Mouse (Mus musculus): Measurements from ENCODE around the gene Prrc2b. TPM values are rescaled to one million over a fixed set of nuclear protein-coding genes. Genes with fewer than 3 reads are reported as not detected.

The Prrc2b gene
- polyA plus RNA-seq, 1 experiment from 2014 or later, result 7.5 TPM

DNA sequence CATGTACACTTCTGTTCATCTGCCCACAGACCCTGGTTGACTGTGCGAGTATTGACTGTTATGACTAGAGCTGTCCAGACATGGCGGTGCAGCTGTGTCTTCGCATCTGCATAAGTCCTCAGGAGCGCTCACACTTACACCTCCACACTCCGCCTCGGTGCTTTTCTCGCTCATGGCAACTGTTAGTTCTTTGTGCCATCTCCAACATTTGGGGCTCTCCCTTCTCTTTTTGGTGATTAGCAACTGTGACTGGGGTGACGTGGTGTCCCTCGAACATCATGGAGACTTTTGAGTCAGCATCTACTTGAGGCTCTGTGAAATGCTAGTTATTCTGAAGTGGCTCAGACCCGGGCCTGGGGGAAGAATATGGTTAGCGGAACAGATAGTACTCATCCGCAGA lies 29.2 kb downstream of the Prrc2b start:
- H3K9me3 ChIP-seq (ENCODE audit: low read length), result no peaks in the 10 kb centered on the region
- H3K9ac ChIP-seq (replicated peaks), result no peak overlapping the region
- TF ChIP-seq EP300 (IDR thresholded peaks at IDR 0.05; ENCODE audit: low read depth) (no peak), CTCF (IDR thresholded peaks at IDR 0.05; ENCODE audit: low read depth) (no peak)
- H3K27ac ChIP-seq (ENCODE audit: low read depth), result no peak overlapping the region
- H3K36me3 ChIP-seq (replicated peaks; ENCODE audit: insufficient read depth, low read length), result peaks cover 13% of the 10 kb centered on the region
- WGBS (ENCODE audit: insufficient replicate concordance), result 92% methylated on average over 12 of the region's 12 CpGs
- ATAC-seq (no peak), DNase-seq (no peak)
- no peaks in the 10 kb centered on the region for H3K27me3 ChIP-seq (ENCODE audit: insufficient read depth, low read length)
- no peak overlapping the region for H3K4me3 ChIP-seq (ENCODE audit: low read depth, low read length)
- H3K4me1 ChIP-seq (ENCODE audit: insufficient read depth), result peaks cover 14% of the 10 kb centered on the region
- no peak overlapping the region for H3K4me2 ChIP-seq (ENCODE audit: low read depth, low read length)

DNA sequence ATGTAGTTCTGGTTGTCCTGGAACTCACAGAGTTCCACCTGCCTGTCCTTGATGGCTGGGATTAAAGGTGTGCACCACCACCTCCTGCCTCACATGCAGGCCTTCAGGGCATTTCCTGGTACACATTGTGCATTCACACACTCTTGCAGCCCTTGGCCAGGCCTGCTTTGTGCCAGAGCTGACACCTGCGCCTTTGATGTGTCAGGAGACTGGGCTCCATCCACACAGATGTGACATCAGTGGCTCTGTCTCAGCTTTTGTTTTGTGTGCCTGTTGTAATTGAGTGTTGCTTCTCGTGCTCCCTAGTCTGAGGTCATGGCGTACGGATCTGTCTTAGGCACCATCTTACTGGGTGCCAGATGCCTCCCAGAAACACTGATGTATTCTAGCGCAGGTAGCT lies 30.5 kb downstream of the Prrc2b start:
- no peaks in the 10 kb centered on the region for H3K9me3 ChIP-seq (ENCODE audit: low read length)
- no peak overlapping the region for H3K4me2 ChIP-seq (ENCODE audit: low read depth, low read length)
- peaks cover 9% of the 10 kb centered on the region for H3K4me1 ChIP-seq (ENCODE audit: insufficient read depth)
- H3K27me3 ChIP-seq (ENCODE audit: insufficient read depth, low read length), result no peaks in the 10 kb centered on the region
- no peak overlapping the region for H3K27ac ChIP-seq (ENCODE audit: low read depth)
- WGBS (ENCODE audit: insufficient replicate concordance), result 86% methylated on average over 5 of the region's 5 CpGs
- TF ChIP-seq EP300 (IDR thresholded peaks at IDR 0.05; ENCODE audit: low read depth) (no peak), CTCF (IDR thresholded peaks at IDR 0.05; ENCODE audit: low read depth) (no peak)
- H3K4me3 ChIP-seq (ENCODE audit: low read depth, low read length), result no peak overlapping the region
- DNase-seq (no peak), ATAC-seq (no peak)
- peaks cover 17% of the 10 kb centered on the region for H3K36me3 ChIP-seq (replicated peaks; ENCODE audit: insufficient read depth, low read length)
- H3K9ac ChIP-seq (replicated peaks), result no peak overlapping the region

DNA sequence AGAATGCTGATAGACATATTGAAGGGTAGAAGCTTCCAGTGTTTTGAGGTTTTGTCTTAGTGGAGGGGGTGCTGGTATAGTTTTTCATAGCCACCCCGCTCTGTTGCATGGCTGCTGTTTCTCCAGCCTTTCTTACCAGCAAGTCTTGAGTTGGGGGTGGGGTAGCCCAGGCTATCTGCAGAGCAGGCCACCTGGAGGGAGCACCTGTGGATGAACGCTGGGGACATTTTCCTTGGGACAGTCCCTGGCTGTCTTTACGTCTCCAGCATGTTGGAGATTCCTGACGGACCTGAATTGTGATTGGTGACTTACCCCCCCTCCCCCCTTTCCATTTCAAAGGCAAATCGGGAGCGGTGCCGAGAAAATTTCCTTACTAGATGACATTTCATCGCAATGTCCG lies 31.2 kb downstream of the Prrc2b start:
- ATAC-seq, result no peak
- TF ChIP-seq CTCF (IDR thresholded peaks at IDR 0.05; ENCODE audit: low read depth), result no peak
- TF ChIP-seq EP300 (IDR thresholded peaks at IDR 0.05; ENCODE audit: low read depth), result no peak
- WGBS (ENCODE audit: insufficient replicate concordance), result 86% methylated on average over 9 of the region's 9 CpGs

DNA sequence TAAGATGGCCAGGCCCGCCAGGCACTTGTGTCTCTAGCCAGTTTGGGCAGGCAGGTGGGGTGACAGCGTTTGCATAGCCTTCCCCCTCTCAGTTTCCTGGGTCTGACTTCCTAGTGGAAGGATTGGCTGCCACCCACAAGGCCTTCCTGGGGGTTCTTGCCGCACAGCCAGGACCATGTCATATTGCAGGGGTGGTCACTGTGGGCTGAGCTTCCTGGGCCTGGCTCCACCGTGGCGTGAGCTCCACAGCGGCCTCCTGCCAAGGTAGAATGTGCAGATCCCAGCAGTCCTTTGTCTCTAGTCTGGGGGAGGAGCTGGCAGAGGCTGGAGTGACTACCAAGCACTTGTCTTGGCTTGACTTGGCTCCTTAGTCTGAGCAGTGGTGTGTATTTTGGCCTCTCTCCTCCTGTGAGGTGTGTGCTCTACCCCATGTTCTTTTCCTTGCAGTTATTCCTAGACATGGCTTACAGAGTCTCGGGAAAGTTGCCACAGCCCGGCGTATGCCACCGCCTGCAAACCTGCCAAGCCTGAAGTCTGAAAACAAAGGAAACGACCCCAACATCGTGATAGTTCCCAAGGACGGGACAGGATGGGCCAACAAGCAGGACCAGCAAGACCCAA lies 31.9 kb downstream of the Prrc2b start:
- 77% methylated on average over 13 of the region's 13 CpGs for WGBS (ENCODE audit: insufficient replicate concordance)
- ATAC-seq (no peak), DNase-seq (no peak)
- Histone ChIP-seq H3K9ac (replicated peaks) (no peak overlapping the region), H3K27ac (ENCODE audit: low read depth) (no peak overlapping the region), H3K9me3 (ENCODE audit: low read length) (no peaks in the 10 kb centered on the region), H3K4me3 (ENCODE audit: low read depth, low read length) (no peak overlapping the region), H3K4me2 (ENCODE audit: low read depth, low read length) (no peak overlapping the region), H3K4me1 (ENCODE audit: insufficient read depth) (peaks cover 3% of the 10 kb centered on the region), H3K27me3 (ENCODE audit: insufficient read depth, low read length) (no peaks in the 10 kb centered on the region), H3K36me3 (replicated peaks; ENCODE audit: insufficient read depth, low read length) (peaks cover 30% of the 10 kb centered on the region)
- TF ChIP-seq EP300 (IDR thresholded peaks at IDR 0.05; ENCODE audit: low read depth) (no peak), CTCF (IDR thresholded peaks at IDR 0.05; ENCODE audit: low read depth) (no peak)

More for the DNA sequence above, 31.2 kb downstream of the Prrc2b start:
- Histone ChIP-seq H3K27ac (ENCODE audit: low read depth) (no peak overlapping the region), H3K9me3 (ENCODE audit: low read length) (no peaks in the 10 kb centered on the region), H3K4me1 (ENCODE audit: insufficient read depth) (peaks cover 3% of the 10 kb centered on the region), H3K4me2 (ENCODE audit: low read depth, low read length) (no peak overlapping the region), H3K36me3 (replicated peaks; ENCODE audit: insufficient read depth, low read length) (peaks cover 23% of the 10 kb centered on the region), H3K9ac (replicated peaks) (no peak overlapping the region), H3K4me3 (ENCODE audit: low read depth, low read length) (no peak overlapping the region), H3K27me3 (ENCODE audit: insufficient read depth, low read length) (no peaks in the 10 kb centered on the region)
- no peak for DNase-seq

DNA sequence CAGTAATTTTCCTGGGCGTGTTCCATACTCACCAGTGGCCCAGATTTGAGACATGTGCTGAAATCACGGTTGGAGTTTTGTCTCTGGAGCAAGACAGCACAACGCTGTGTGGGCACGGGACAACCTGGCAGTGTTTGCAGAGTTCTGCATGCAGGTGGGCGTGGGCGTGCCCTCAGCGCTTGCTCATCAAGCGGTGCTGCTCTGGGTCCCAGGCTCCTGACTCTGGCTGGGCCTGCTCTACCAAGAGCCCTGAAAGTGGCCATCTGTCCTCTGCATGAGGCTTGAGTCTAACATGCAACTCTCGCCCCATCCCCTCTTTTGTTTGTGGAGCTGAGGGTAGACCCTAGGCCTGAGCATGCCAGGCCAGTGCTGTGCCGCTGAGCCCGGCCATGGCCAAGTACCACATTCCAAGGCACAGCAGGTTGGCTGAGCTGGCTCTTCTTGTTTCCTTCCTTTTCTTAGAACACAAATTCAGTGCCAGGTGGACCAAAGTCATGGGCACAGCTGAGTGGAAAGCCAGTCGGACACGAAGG lies 36.2 kb downstream of the Prrc2b start:
- DNase-seq (no peak), ATAC-seq (no peak)
- Histone ChIP-seq H3K4me3 (ENCODE audit: low read depth, low read length) (no peak overlapping the region), H3K9me3 (ENCODE audit: low read length) (no peaks in the 10 kb centered on the region), H3K27ac (ENCODE audit: low read depth) (no peak overlapping the region), H3K4me1 (ENCODE audit: insufficient read depth) (no peaks in the 10 kb centered on the region; the same call in 1 of the 2 replicates), H3K27me3 (ENCODE audit: insufficient read depth, low read length) (no peaks in the 10 kb centered on the region), H3K4me2 (ENCODE audit: low read depth, low read length) (no peak overlapping the region), H3K9ac (replicated peaks) (no peak overlapping the region), H3K36me3 (replicated peaks; ENCODE audit: insufficient read depth, low read length) (peaks cover 46% of the 10 kb centered on the region)
- no peak for TF ChIP-seq CTCF (IDR thresholded peaks at IDR 0.05; ENCODE audit: low read depth)
- no peak for TF ChIP-seq EP300 (IDR thresholded peaks at IDR 0.05; ENCODE audit: low read depth)
- 84% methylated on average over 13 of the region's 13 CpGs for WGBS (ENCODE audit: insufficient replicate concordance)

DNA sequence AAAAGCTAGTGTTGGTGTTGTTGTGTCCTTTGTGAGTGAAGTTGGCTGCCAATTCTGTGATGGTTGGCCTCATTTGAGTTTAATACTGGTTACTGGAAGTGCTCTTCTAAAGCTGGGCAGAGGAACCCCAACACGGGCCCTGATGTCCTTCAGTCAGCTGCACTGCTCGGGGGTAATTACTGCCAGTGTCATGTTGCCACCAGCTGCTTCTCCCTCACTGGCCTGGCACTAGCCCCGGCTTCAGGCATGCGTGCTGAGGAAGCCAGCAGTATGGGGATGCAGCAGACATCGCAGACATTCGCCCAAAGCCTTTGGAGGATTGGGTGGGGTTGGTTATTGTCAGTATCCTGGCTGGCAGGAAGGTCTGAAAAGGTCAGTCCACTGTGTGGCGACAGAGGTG lies 36.8 kb downstream of the Prrc2b start:
- Histone ChIP-seq H3K9ac (replicated peaks) (no peak overlapping the region), H3K27me3 (ENCODE audit: insufficient read depth, low read length) (no peaks in the 10 kb centered on the region), H3K36me3 (replicated peaks; ENCODE audit: insufficient read depth, low read length) (peaks cover 51% of the 10 kb centered on the region), H3K27ac (ENCODE audit: low read depth) (no peak overlapping the region), H3K4me1 (ENCODE audit: insufficient read depth) (no peaks in the 10 kb centered on the region; the same call in 1 of the 2 replicates), H3K4me2 (ENCODE audit: low read depth, low read length) (no peak overlapping the region), H3K9me3 (ENCODE audit: low read length) (no peaks in the 10 kb centered on the region), H3K4me3 (ENCODE audit: low read depth, low read length) (no peak overlapping the region)
- TF ChIP-seq EP300 (IDR thresholded peaks at IDR 0.05; ENCODE audit: low read depth) (no peak), CTCF (IDR thresholded peaks at IDR 0.05; ENCODE audit: low read depth) (no peak)
- ATAC-seq (no peak), DNase-seq (no peak)
- WGBS (ENCODE audit: insufficient replicate concordance), result 84% methylated on average over 7 of the region's 7 CpGs
